Mouse (Mus musculus) hindbrain, embryonic 10.5 days (tissue): ENCODE data around the gene Col1a1. TPM values are rescaled to one million over a fixed set of nuclear protein-coding genes. Genes with fewer than 3 reads are reported as not detected.

ENCODE experiments used
- DNase-seq: peaks from one replicate; pipeline ENCODE4 v3.0.0-alpha.2; 2017; ENCODE audit warnings: low spot score
- H3K27ac ChIP-seq: fragments of 300-500 bp; sonication (generic); 2 replicates; pipeline ENCODE4 v1.5.1; 2016; ENCODE audit warnings: mild to moderate bottlenecking, moderate library complexity
- H3K27me3 ChIP-seq: fragments of 300-500 bp; sonication (generic); 2 replicates; pipeline ENCODE4 v1.6.1; 2016; ENCODE audit warnings: mild to moderate bottlenecking; ENCODE audit not compliant: poor library complexity, insufficient read depth, severe bottlenecking
- H3K36me3 ChIP-seq: fragments of 300-500 bp; sonication (generic); 2 replicates; pipeline ENCODE4 v1.6.1; 2016; ENCODE audit warnings: mild to moderate bottlenecking, moderate library complexity
- H3K4me1 ChIP-seq: fragments of 300-500 bp; sonication (generic); replicated peaks from 2 replicates; pipeline ENCODE4 v1.6.1; 2016; ENCODE audit warnings: mild to moderate bottlenecking
- H3K4me3 ChIP-seq: fragments of 300-500 bp; sonication (generic); 2 replicates; pipeline ENCODE4 v1.5.1; 2016; ENCODE audit warnings: mild to moderate bottlenecking, moderate library complexity
- H3K9me3 ChIP-seq: fragments of 300-500 bp; sonication (generic); 2 replicates; pipeline ENCODE4 v1.6.1; 2016; ENCODE audit warnings: mild to moderate bottlenecking, moderate library complexity
- WGBS: fragments of 180-500 bp; shearing (Covaris S2); methylation state at CpG from one replicate; pipeline ENCODE4 v1.1.7; 2016; 5-methylcytosine and 5-hydroxymethylcytosine counted together
- polyA plus RNA-seq: library from polyadenylated mRNA; unstranded; fragments of >200 nt; fragmentation: Nextera tagmentation; extraction: Ambion mirVana; gene quantifications from 2 replicates; pipeline ENCODE4 v1.2.1, GENCODE M21; 2016

Gene Col1a1
- polyA plus RNA-seq, 1 experiment from 2014 or later: 193 TPM

GRCm38 (mm10) chr11:94986435-94986834 lies 50.4 kb downstream of the Col1a1 start:
- no peaks in the 10 kb centered on the region for H3K9me3 ChIP-seq
- WGBS: 75% methylated on average over 2 of the region's 2 CpGs
- no peaks in the 10 kb centered on the region for H3K36me3 ChIP-seq
- H3K4me3 ChIP-seq: no peak overlapping the region
- H3K27ac ChIP-seq: 0 out of 2 replicates have a peak overlapping the region, but pooled peaks have one; percentile 75
- H3K27me3 ChIP-seq: no peaks in the 10 kb centered on the region
- peaks cover 53% of the 10 kb centered on the region for H3K4me1 ChIP-seq
- DNase-seq: no peak

GRCm38 (mm10) chr11:94987341-94987740 lies 51.3 kb downstream of the Col1a1 start:
- WGBS: 52% methylated on average over 6 of the region's 6 CpGs
- Histone ChIP-seq H3K4me3 (no peak overlapping the region), H3K36me3 (no peaks in the 10 kb centered on the region), H3K27me3 (no peaks in the 10 kb centered on the region), H3K27ac (peak overlapping the region; percentile 75), H3K9me3 (no peaks in the 10 kb centered on the region), H3K4me1 (peaks cover 62% of the 10 kb centered on the region)
- DNase-seq: no peak

GRCm38 (mm10) chr11:94987851-94988250 lies 51.8 kb downstream of the Col1a1 start:
- peaks cover 67% of the 10 kb centered on the region for H3K4me1 ChIP-seq

GRCm38 (mm10) chr11:94988780-94989561 lies 52.9 kb downstream of the Col1a1 start:
- Histone ChIP-seq H3K27me3 (no peaks in the 10 kb centered on the region), H3K27ac (peak overlapping the region; percentile 98), H3K36me3 (peaks cover 3% of the 10 kb centered on the region; the same call in 1 of the 2 replicates), H3K9me3 (no peaks in the 10 kb centered on the region), H3K4me3 (peak overlapping the region; percentile 96), H3K4me1 (peaks cover 79% of the 10 kb centered on the region)
- 21% methylated on average over 10 of the region's 10 CpGs for WGBS
- peak; percentile 22 for DNase-seq

More at GRCm38 (mm10) chr11:94987851-94988250, 51.8 kb downstream of the Col1a1 start:
- Histone ChIP-seq H3K4me3 (no peak overlapping the region), H3K36me3 (no peaks in the 10 kb centered on the region), H3K9me3 (no peaks in the 10 kb centered on the region), H3K27me3 (no peaks in the 10 kb centered on the region), H3K27ac (peak overlapping the region; percentile 75; the same call in 1 of the 2 replicates)
- WGBS: 83% methylated on average over 8 of the region's 8 CpGs
- DNase-seq: no peak

GRCm38 (mm10) chr11:94989562-94990017 lies 53.6 kb downstream of the Col1a1 start:
- peak; percentile 91 for DNase-seq
- Histone ChIP-seq H3K9me3 (no peaks in the 10 kb centered on the region), H3K4me3 (peak overlapping the region; percentile 96), H3K27ac (peak overlapping the region; percentile 98), H3K36me3 (peaks cover 6% of the 10 kb centered on the region), H3K27me3 (no peaks in the 10 kb centered on the region), H3K4me1 (peaks cover 85% of the 10 kb centered on the region)
- WGBS: under 1% methylated on average over 12 of the region's 12 CpGs

GRCm38 (mm10) chr11:94990102-94990748 lies 54.2 kb downstream of the Col1a1 start:
- peaks cover 13% of the 10 kb centered on the region for H3K36me3 ChIP-seq
- WGBS: 47% methylated on average over 6 of the region's 6 CpGs
- H3K27me3 ChIP-seq: no peaks in the 10 kb centered on the region
- no peak for DNase-seq
- no peaks in the 10 kb centered on the region for H3K9me3 ChIP-seq
- H3K27ac ChIP-seq: peak overlapping the region; percentile 98
- peaks cover 89% of the 10 kb centered on the region for H3K4me1 ChIP-seq
- H3K4me3 ChIP-seq: peak overlapping the region; percentile 96

GRCm38 (mm10) chr11:94990749-94991577 lies 54.9 kb downstream of the Col1a1 start, which contains the start of gene Ppp1r9b:
Ppp1r9b (plus strand) TSS chr11:94991035.
- Histone ChIP-seq H3K9me3 (no peaks in the 10 kb centered on the region), H3K36me3 (peaks cover 18% of the 10 kb centered on the region), H3K27me3 (no peaks in the 10 kb centered on the region), H3K4me3 (peak within 1 kb of the TSS; percentile 96), H3K27ac (peak within 1 kb of the TSS; percentile 98), H3K4me1 (peaks cover 93% of the 10 kb centered on the region)
- DNase-seq: peak; percentile 95
- WGBS: under 1% methylated on average over 68 of the region's 69 CpGs

- peaks cover 94% of the 10 kb centered on the region for H3K4me1 ChIP-seq
- WGBS: under 1% methylated on average over 99 of the region's 99 CpGs
Observed at GRCm38 (mm10) chr11:94991641-94992479, 55.8 kb downstream of the Col1a1 start.

GRCm38 (mm10) chr11:94992480-94992753 lies 56.4 kb downstream of the Col1a1 start:
- peaks cover 90% of the 10 kb centered on the region for H3K4me1 ChIP-seq
- H3K4me3 ChIP-seq: peak overlapping the region; percentile 96
- DNase-seq: no peak
- no peaks in the 10 kb centered on the region for H3K27me3 ChIP-seq
- no peaks in the 10 kb centered on the region for H3K9me3 ChIP-seq
- H3K27ac ChIP-seq: peak overlapping the region; percentile 98
- H3K36me3 ChIP-seq: peaks cover 33% of the 10 kb centered on the region
- under 1% methylated on average over 20 of the region's 20 CpGs for WGBS

More at GRCm38 (mm10) chr11:94991641-94992479, 55.8 kb downstream of the Col1a1 start:
- Histone ChIP-seq H3K27ac (peak overlapping the region; percentile 98), H3K27me3 (no peaks in the 10 kb centered on the region), H3K9me3 (no peaks in the 10 kb centered on the region), H3K4me3 (peak overlapping the region; percentile 96), H3K36me3 (peaks cover 27% of the 10 kb centered on the region)
- DNase-seq: peak; percentile 62

GRCm38 (mm10) chr11:94992754-94993606 lies 57.0 kb downstream of the Col1a1 start:
- DNase-seq: peak; percentile 35
- H3K4me3 ChIP-seq: peak overlapping the region; percentile 96

GRCm38 (mm10) chr11:94994208-94994814 lies 58.3 kb downstream of the Col1a1 start:
- Histone ChIP-seq H3K27me3 (no peaks in the 10 kb centered on the region), H3K9me3 (no peaks in the 10 kb centered on the region), H3K36me3 (peaks cover 52% of the 10 kb centered on the region), H3K27ac (peak overlapping the region; percentile 98), H3K4me3 (peak overlapping the region; percentile 96), H3K4me1 (peaks cover 84% of the 10 kb centered on the region)
- WGBS: 61% methylated on average over 10 of the region's 10 CpGs
- no peak for DNase-seq

More at GRCm38 (mm10) chr11:94992754-94993606, 57.0 kb downstream of the Col1a1 start:
- WGBS: 2% methylated on average over 22 of the region's 22 CpGs
- Histone ChIP-seq H3K9me3 (no peaks in the 10 kb centered on the region), H3K4me1 (peaks cover 90% of the 10 kb centered on the region), H3K27me3 (no peaks in the 10 kb centered on the region), H3K27ac (peak overlapping the region; percentile 98), H3K36me3 (peaks cover 38% of the 10 kb centered on the region)
